Mouse (Mus musculus): ENCODE measurements around the gene Skor1. TPM values are rescaled to one million over a fixed set of nuclear protein-coding genes. Genes with fewer than 3 reads are reported as not detected.
A peak's percentile ranks its signal among the peaks of the same experiment; 100 is the strongest.

Skor1 gene
- total and polyA plus RNA-seq, 2 experiments from 2014 or later, result 9.2 to 36.3 TPM

GRCm38 (mm10) chr9:63112514-63112913 is 36.2 kb downstream of the Skor1 start:
- ATAC-seq (no peak), DNase-seq (ENCODE audit: low spot score) (no peak)
- Histone ChIP-seq H3K9me3 (ENCODE audit: low read length) (no peaks in the 10 kb centered on the region), H3K9ac (replicated peaks; ENCODE audit: low read length) (no peak overlapping the region), H3K36me3 (ENCODE audit: insufficient read depth, low read length) (no peaks in the 10 kb centered on the region), H3K4me1 (ENCODE audit: insufficient read depth, low read length) (0 out of 2 replicates have a peak, but pooled peaks cover 5% of the 10 kb centered on the region), H3K4me2 (ENCODE audit: low read depth, low read length) (no peak overlapping the region), H3K4me3 (ENCODE audit: low read length) (no peak overlapping the region), H3K27me3 (ENCODE audit: insufficient read depth, low read length) (no peaks in the 10 kb centered on the region), H3K27ac (no peak overlapping the region)
- 70% methylated on average over 3 of the region's 3 CpGs for WGBS
- TF ChIP-seq CTCF (IDR thresholded peaks at IDR 0.05; ENCODE audit: low read depth), result no peak

- H3K27ac ChIP-seq, result peak overlapping the region; percentile 86
- no peaks in the 10 kb centered on the region for H3K36me3 ChIP-seq (ENCODE audit: insufficient read depth, low read length)
- H3K9me3 ChIP-seq (ENCODE audit: low read length), result no peaks in the 10 kb centered on the region
- H3K27me3 ChIP-seq (ENCODE audit: insufficient read depth, low read length), result no peaks in the 10 kb centered on the region
- 0 out of 2 replicates have a peak, but pooled peaks cover 5% of the 10 kb centered on the region for H3K4me1 ChIP-seq (ENCODE audit: insufficient read depth, low read length)
- no peak for TF ChIP-seq CTCF (IDR thresholded peaks at IDR 0.05; ENCODE audit: low read depth)
- DNase-seq (ENCODE audit: low spot score) (peak; percentile 56), ATAC-seq (no peak)
- no peak overlapping the region for H3K4me3 ChIP-seq (ENCODE audit: low read length)
- WGBS, result 11% methylated on average over 2 of the region's 2 CpGs
- H3K9ac ChIP-seq (replicated peaks; ENCODE audit: low read length), result no peak overlapping the region
- peak overlapping the region; percentile 59 for H3K4me2 ChIP-seq (ENCODE audit: low read depth, low read length)
Measured at GRCm38 (mm10) chr9:63109782-63110087, 39.0 kb downstream of the Skor1 start.

- H3K4me3 ChIP-seq (ENCODE audit: low read length), result peak overlapping the region; percentile 41
- no peaks in the 10 kb centered on the region for H3K36me3 ChIP-seq (ENCODE audit: insufficient read depth, low read length)
- peak overlapping the region; percentile 59 for H3K4me2 ChIP-seq (ENCODE audit: low read depth, low read length)
- ATAC-seq, result peak; percentile 91
- no peaks in the 10 kb centered on the region for H3K27me3 ChIP-seq (ENCODE audit: insufficient read depth, low read length)
- peak overlapping the region; percentile 86 for H3K27ac ChIP-seq
- 0 out of 2 replicates have a peak, but pooled peaks cover 5% of the 10 kb centered on the region for H3K4me1 ChIP-seq (ENCODE audit: insufficient read depth, low read length)
- peak; percentile 90 for DNase-seq (ENCODE audit: low spot score)
- H3K9me3 ChIP-seq (ENCODE audit: low read length), result no peaks in the 10 kb centered on the region
- peak overlapping the region; percentile 48 for H3K9ac ChIP-seq (replicated peaks; ENCODE audit: low read length)
- TF ChIP-seq CTCF (IDR thresholded peaks at IDR 0.05; ENCODE audit: low read depth), result no peak; the same call in 1 of the 2 replicates
- under 1% methylated on average over 34 of the region's 34 CpGs for WGBS
Measured at GRCm38 (mm10) chr9:63109020-63109781, 39.6 kb downstream of the Skor1 start.

GRCm38 (mm10) chr9:63108580-63108979 is 40.2 kb downstream of the Skor1 start:
- Histone ChIP-seq H3K4me3 (ENCODE audit: low read length) (peak overlapping the region; percentile 41), H3K27me3 (ENCODE audit: insufficient read depth, low read length) (no peaks in the 10 kb centered on the region), H3K27ac (peak overlapping the region; percentile 86), H3K9me3 (ENCODE audit: low read length) (no peaks in the 10 kb centered on the region), H3K36me3 (ENCODE audit: insufficient read depth, low read length) (no peaks in the 10 kb centered on the region), H3K4me2 (ENCODE audit: low read depth, low read length) (peak overlapping the region; percentile 59), H3K4me1 (ENCODE audit: insufficient read depth, low read length) (0 out of 2 replicates have a peak, but pooled peaks cover 5% of the 10 kb centered on the region), H3K9ac (replicated peaks; ENCODE audit: low read length) (peak overlapping the region; percentile 48)
- TF ChIP-seq CTCF (IDR thresholded peaks at IDR 0.05; ENCODE audit: low read depth), result no peak; the same call in 1 of the 2 replicates
- peak; percentile 60 for DNase-seq (ENCODE audit: low spot score)
- WGBS, result 24% methylated on average over 4 of the region's 4 CpGs
- 0 out of 2 replicates have a peak, but pooled peaks have one; percentile 7 for ATAC-seq

GRCm38 (mm10) chr9:63100660-63101059 is 48.1 kb downstream of the Skor1 start:
- H3K27me3 ChIP-seq (ENCODE audit: insufficient read depth, low read length), result no peaks in the 10 kb centered on the region
- no peak overlapping the region for H3K4me2 ChIP-seq (ENCODE audit: low read depth, low read length)
- no peak overlapping the region for H3K9ac ChIP-seq (replicated peaks; ENCODE audit: low read length)
- no peak for DNase-seq (ENCODE audit: low spot score)
- no peak overlapping the region for H3K4me3 ChIP-seq (ENCODE audit: low read length)
- no peak for ATAC-seq
- H3K4me1 ChIP-seq (ENCODE audit: insufficient read depth, low read length), result no peaks in the 10 kb centered on the region
- no peak overlapping the region for H3K27ac ChIP-seq
- TF ChIP-seq CTCF (IDR thresholded peaks at IDR 0.05; ENCODE audit: low read depth), result no peak
- 65% methylated on average over 5 of the region's 5 CpGs for WGBS
- no peaks in the 10 kb centered on the region for H3K36me3 ChIP-seq (ENCODE audit: insufficient read depth, low read length)
- H3K9me3 ChIP-seq (ENCODE audit: low read length), result no peaks in the 10 kb centered on the region

GRCm38 (mm10) chr9:63099876-63100275 is 48.9 kb downstream of the Skor1 start:
- no peaks in the 10 kb centered on the region for H3K36me3 ChIP-seq (ENCODE audit: insufficient read depth, low read length)
- ATAC-seq (no peak), DNase-seq (ENCODE audit: low spot score) (no peak)
- no peaks in the 10 kb centered on the region for H3K27me3 ChIP-seq (ENCODE audit: insufficient read depth, low read length)
- H3K4me2 ChIP-seq (ENCODE audit: low read depth, low read length), result no peak overlapping the region
- H3K27ac ChIP-seq, result no peak overlapping the region
- no peaks in the 10 kb centered on the region for H3K9me3 ChIP-seq (ENCODE audit: low read length)
- no peak overlapping the region for H3K4me3 ChIP-seq (ENCODE audit: low read length)
- H3K4me1 ChIP-seq (ENCODE audit: insufficient read depth, low read length), result no peaks in the 10 kb centered on the region
- H3K9ac ChIP-seq (replicated peaks; ENCODE audit: low read length), result no peak overlapping the region
- TF ChIP-seq CTCF (IDR thresholded peaks at IDR 0.05; ENCODE audit: low read depth), result no peak

- WGBS, result 89% methylated on average over 4 of the region's 4 CpGs
- no peak overlapping the region for H3K4me3 ChIP-seq (ENCODE audit: low read length)
- no peaks in the 10 kb centered on the region for H3K36me3 ChIP-seq (ENCODE audit: insufficient read depth, low read length)
- no peak overlapping the region for H3K4me2 ChIP-seq (ENCODE audit: low read depth, low read length)
- TF ChIP-seq CTCF (IDR thresholded peaks at IDR 0.05; ENCODE audit: low read depth), result peak; percentile 24; the same call in 1 of the 2 replicates
- no peaks in the 10 kb centered on the region for H3K4me1 ChIP-seq (ENCODE audit: insufficient read depth, low read length)
- H3K9ac ChIP-seq (replicated peaks; ENCODE audit: low read length), result no peak overlapping the region
- H3K27ac ChIP-seq, result no peak overlapping the region
- H3K27me3 ChIP-seq (ENCODE audit: insufficient read depth, low read length), result no peaks in the 10 kb centered on the region
- no peak for ATAC-seq
- no peak for DNase-seq (ENCODE audit: low spot score)
- no peaks in the 10 kb centered on the region for H3K9me3 ChIP-seq (ENCODE audit: low read length)
Measured at GRCm38 (mm10) chr9:63099344-63099743, 49.4 kb downstream of the Skor1 start.

All from hindbrain, postnatal 0 days (tissue).